Mouse (Mus musculus): Measurements from ENCODE around the gene Bbs12.

GRCm38 (mm10) chr3:37325317-37326112 lies 13.2 kb downstream of the Bbs12 start:
- TF ChIP-seq POLR2A (IDR thresholded peaks at IDR 0.05; ENCODE audit: low read depth, low read length) = no peak
- TF ChIP-seq CTCF (IDR thresholded peaks at IDR 0.05; ENCODE audit: extremely low read depth, insufficient read length, insufficient replicate concordance, low read depth, low read length) = no peak
